Mouse (Mus musculus): ENCODE results near the gene Scn8a. TPM values are rescaled to one million over a fixed set of nuclear protein-coding genes. Genes with fewer than 3 reads are reported as not detected.
A peak's percentile ranks its signal among the peaks of the same experiment; 100 is the strongest.

Scn8a gene
- total RNA-seq, 2 experiments from 2014 or later = not detected

GRCm38 (mm10) chr15:101065069-101065468, 195.4 kb downstream of the Scn8a start:
- no peak for ATAC-seq (replicated peaks; ENCODE audit: poor library complexity, severe bottlenecking)

DNA sequence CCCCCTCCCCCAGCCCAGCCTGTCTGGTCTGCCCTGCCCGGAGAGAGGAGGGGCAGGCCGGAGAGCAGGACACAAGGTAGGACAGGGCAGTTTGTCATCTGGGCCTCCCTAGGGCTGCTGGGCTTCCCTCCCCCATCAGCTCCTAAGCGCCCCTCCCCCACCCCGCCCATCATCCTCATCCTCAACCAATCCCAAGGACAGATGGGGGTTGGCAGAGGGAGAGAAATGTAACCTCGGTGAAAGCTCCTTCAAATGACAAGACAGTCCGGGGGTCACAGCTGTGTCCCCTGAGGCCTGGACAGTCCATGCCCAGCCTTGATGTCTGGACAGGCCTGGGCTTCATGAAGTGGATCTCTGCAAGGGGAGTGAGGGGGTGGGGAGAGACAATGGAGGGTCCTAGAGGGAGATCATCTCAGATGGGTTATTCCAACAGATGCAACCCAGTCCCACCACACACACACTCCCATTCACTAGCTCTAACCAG, 196.7 kb downstream of the Scn8a start:
- no peak for ATAC-seq (replicated peaks; ENCODE audit: poor library complexity, severe bottlenecking)

GRCm38 (mm10) chr15:101066920-101067696, 197.4 kb downstream of the Scn8a start:
- no peak for ATAC-seq (replicated peaks; ENCODE audit: poor library complexity, severe bottlenecking)

DNA sequence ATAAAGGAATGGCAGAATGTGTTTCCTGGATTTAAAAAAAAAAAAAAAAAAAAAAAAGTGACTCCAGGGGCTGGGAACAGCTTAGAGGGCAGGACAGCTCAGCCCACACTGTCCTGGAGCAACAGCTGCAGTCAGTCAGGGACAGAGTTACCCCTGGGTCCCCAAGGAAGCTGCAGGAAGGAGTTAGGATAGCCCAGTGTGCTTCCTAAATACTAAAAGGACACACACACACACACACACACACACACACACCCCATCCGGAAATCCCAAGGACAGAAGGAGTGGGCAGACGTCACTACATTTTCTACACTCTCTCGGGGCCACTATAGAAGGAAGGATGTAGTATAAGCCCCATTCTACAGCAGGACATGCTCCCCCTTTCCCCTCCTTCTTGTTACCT, 198.4 kb downstream of the Scn8a start:
- ATAC-seq (replicated peaks; ENCODE audit: poor library complexity, severe bottlenecking) = no peak

GRCm38 (mm10) chr15:101068671-101069070, 199.0 kb downstream of the Scn8a start:
- no peak for ATAC-seq (replicated peaks; ENCODE audit: poor library complexity, severe bottlenecking)

GRCm38 (mm10) chr15:101069641-101070190, 200.1 kb downstream of the Scn8a start:
- no peak for ATAC-seq (replicated peaks; ENCODE audit: poor library complexity, severe bottlenecking)

GRCm38 (mm10) chr15:101070762-101071161, 201.1 kb downstream of the Scn8a start:
- ATAC-seq (replicated peaks; ENCODE audit: poor library complexity, severe bottlenecking) = no peak

GRCm38 (mm10) chr15:101072736-101073135, 203.1 kb downstream of the Scn8a start:
- ATAC-seq (replicated peaks; ENCODE audit: poor library complexity, severe bottlenecking) = no peak

DNA sequence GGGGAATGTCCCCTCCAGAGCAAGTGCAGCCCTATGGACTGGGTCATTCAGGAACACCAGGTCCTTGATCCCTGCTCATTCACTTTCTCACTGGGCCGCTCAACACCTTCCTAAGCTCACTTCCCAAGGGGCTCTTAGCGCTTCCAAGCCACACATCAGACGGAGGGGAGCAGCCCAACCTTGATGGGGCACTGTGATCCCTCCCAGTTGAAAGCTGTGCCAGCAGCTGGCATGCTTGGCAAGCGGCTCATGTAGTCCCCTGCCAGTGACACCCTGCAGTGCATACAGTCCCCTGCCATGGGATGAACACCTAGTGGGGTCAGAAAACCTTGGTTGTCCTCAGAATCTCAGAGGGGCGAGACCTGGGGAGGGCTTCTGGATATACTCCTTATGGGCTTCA, 204.4 kb downstream of the Scn8a start:
- ATAC-seq (replicated peaks; ENCODE audit: poor library complexity, severe bottlenecking) = no peak

DNA sequence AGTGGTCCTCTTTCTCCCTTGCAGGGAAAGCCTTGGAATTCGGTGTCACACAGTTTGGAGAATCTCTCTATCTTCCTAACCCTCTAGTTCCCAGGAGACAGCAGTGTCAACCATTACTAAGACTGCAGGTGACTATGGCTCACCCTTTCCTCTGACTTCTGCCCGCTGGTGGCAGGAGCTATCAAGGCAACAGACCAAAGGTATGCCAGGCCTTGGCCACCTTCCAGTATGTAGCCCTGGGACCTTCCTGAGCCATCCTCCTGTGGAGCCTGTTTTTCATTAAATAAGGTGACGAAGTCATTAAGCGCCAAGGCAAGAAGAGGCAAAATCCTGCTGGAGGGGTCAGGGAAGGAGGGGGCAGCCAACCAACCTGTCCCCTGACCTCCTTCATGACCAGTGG, 205.5 kb downstream of the Scn8a start:
- no peak for ATAC-seq (replicated peaks; ENCODE audit: poor library complexity, severe bottlenecking)

DNA sequence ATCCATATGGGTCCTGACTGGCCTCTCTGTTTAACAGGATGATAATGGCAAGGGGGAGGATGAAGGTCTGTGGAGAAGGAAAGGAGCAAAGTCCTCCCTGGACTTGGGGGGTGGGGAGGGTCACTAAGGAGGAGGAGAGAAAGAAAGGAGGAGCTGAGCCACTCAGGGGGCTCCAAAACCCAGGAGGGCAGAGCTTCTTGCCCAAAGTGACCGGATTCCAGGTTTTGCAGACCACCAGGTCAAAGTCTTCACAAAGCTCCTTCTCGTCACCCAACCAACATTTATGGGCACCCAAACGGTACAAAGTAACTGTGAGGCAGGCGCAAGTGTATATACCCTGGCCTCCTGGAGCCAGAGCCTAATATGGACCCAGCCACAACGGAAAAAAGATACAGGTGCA, 206.0 kb downstream of the Scn8a start:
- no peak for ATAC-seq (replicated peaks; ENCODE audit: poor library complexity, severe bottlenecking)

DNA sequence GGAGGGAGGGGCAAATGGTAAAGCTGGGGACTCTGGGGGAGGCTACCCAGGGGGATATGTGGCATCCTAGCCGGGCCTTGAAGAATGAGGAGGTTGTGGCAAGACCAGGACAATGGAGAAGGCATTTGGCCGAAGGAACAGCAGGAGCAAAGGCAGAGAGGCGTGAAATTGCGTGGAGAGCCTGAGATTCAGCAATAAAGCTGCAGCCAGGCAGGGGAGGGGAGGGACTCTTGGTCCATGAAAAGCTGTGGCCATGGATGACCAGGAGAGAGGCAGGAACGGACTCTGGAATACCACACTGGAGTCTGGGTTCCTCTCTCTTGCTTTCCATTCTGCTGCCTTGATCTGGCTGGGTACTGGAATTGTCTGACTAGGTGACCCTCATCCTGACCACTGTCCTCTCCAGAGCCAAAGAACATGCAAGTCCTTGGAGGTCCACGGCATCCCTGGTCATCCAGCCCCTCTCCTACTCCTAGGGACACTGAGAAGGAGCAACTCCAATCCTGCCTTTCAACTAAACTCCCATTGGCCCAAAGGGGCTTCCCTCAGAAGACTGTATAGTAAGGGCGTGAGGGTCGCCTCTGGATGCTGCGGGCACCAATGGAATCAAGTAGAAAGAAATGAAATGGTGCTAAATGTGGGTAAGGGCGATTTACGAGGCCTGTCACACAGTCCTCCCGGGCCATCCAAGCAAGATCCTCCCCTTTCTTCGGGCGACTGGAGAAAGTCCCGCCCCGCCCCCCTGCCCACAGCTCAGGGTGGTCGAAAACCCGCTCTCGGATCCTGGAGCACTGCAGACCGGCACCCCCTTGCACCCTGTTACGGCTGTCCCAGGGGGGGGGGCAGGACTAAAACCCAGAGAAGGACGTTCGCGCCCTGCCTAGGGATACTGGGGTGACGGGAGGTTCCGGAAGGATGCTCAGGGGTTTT, 206.7 kb downstream of the Scn8a start:
- no peak for ATAC-seq (replicated peaks; ENCODE audit: poor library complexity, severe bottlenecking)

DNA sequence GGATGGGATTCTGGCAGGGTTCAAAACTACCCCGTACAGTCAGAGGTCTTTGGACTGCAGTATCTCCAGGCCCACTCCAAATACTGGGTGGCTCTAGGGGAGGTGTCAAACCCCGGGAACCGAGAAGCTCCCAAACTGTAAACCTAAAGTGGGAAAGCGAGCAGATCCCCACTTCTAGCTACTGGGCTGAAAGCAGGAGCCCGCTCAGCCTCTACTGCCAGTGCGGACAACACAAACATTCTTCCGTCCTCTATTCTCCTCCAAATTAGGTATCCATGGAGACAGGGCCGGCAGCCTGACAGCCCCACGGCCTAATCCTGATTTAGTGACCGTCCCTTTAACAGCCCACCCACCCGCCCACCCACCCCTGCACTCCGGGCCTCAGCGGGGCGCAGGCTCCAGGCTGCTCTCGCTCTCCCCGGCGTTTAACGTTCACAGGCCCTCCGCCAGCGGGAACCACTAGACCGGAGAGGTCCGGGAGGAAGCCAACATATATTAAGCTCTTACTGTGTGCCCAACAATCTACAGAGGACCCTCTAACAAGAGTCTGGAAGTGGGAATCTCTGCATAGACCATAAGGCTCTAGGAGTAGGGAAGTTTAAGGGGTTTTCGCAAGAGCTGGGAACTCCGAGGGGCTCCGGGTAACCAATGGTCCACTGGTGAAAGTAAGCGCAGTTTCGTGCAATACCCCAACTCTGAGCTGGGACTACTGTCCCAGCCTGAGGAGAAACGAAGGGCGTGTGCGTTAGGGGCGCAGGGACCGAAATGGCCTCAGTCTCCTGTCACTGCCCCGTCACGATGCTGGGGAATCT, 207.5 kb downstream of the Scn8a start:
- 0 out of 2 replicates have a peak, but pooled peaks have one; percentile 20 for ATAC-seq (replicated peaks; ENCODE audit: poor library complexity, severe bottlenecking)

GRCm38 (mm10) chr15:101077813-101078730, 208.4 kb downstream of the Scn8a start, which contains the start of gene Fignl2:
Gene Fignl2 (minus strand): TSS chr15:101078567.
- ATAC-seq (replicated peaks; ENCODE audit: poor library complexity, severe bottlenecking) = no peak

DNA sequence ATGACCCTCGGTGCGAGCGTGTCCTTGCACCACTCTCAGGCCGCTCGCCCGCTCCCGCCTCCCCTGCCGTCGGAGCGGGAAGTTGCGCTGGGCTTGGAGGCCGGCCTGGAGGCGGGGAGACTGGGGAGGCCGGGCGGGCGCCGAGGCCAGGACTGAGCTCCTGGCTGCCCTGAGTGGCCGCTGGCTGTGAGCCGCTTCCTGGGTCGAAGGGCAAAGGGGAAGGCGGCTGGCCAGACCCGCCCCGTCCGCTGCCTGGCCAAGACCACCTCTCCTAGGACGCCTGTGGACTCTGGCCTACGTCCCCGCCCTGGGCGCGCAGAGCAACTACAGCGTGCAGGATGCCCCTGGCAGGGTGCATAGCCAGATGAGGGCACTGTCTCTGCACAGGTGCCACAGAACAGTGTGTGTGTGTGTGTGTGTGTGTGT, 209.1 kb downstream of the Scn8a start:
- peak; percentile 72 for ATAC-seq (replicated peaks; ENCODE audit: poor library complexity, severe bottlenecking)

DNA sequence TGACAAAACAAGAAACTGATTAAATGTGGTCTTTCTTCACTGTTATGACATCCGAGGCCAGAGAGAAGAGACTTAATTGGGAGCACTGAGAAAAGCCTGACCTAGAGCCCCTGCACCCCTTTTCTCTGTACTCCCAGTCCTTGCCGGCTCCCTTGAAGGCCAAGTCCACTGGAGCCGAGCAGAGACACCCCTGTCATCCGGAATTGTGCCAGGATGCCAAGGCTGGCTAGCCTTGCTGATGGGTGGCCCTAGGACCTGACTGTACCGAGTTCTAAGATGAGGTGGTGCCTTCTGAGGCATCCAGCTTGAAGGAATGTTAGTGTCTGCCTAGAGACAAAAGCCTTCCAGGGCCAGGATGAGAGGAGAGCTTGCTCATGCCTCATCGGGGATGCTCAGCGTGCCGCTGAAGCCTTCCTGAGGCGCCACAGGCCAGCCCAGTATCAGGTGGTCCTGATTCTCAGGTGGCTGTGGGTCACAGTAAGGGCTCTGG, 210.4 kb downstream of the Scn8a start:
- ATAC-seq (replicated peaks; ENCODE audit: poor library complexity, severe bottlenecking) = no peak

DNA sequence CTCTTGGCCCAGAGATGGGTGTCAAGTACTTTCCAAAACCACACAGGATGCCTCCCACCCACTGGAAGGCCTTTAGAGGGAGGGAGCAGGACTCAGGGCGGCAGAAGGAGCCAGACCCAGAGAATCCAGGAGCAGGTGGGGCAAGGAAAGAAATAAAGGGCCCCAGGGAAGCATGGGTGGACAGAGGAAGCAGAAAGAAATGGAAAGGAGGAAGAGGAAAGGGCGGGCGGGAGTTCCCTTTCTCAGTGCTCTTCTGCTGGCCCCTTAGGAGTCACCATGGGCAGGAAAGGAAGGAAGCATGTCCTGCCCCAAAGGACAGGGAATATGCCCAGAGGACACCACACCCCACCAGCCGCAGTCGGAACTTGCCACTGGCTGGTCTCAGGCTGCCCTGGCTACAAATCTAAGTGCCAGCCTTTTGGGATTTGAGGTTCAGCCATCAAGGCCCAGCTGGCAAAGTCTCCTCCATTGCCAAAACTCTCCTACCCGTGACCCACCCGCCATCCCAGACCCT, 211.4 kb downstream of the Scn8a start:
- no peak for ATAC-seq (replicated peaks; ENCODE audit: poor library complexity, severe bottlenecking)

GRCm38 (mm10) chr15:101082236-101082635, 212.6 kb downstream of the Scn8a start:
- no peak for ATAC-seq (replicated peaks; ENCODE audit: poor library complexity, severe bottlenecking)

All from granulocyte monocyte progenitor cell, adult 5-6 weeks (primary cell).